Mouse (Mus musculus) limb, embryonic 14.5 days (tissue): Measurements from ENCODE around the gene Cldn7. TPM values are rescaled to one million over a fixed set of nuclear protein-coding genes. Genes with fewer than 3 reads are reported as not detected.
A peak's percentile ranks its signal among the peaks of the same experiment; 100 is the strongest.
"Not testable (repeated sequence)": the region's sequence is repeated elsewhere in the genome, so short reads cannot be mapped to it uniquely, and the experiment has no call there.

Source experiments
- ATAC-seq: fragments of 200-750 bp; cut with Nextera tagmentation; 2 replicates; pipeline ENCODE4 v1.8.0; 2017; ENCODE audit warnings: low read depth, moderate number of reproducible peaks, moderate TSS enrichment; ENCODE audit not compliant: low FRiP score
- DNase-seq: peaks from one replicate; pipeline ENCODE4 v3.0.0-alpha.2; 2015; ENCODE audit warnings: low spot score
- H3K27ac ChIP-seq: fragments of 300-500 bp; sonication (generic); replicated peaks from 2 replicates; pipeline ENCODE4 v1.5.1; 2014; ENCODE audit warnings: low read depth, mild to moderate bottlenecking, low read length, moderate library complexity, mixed read lengths
- H3K27me3 ChIP-seq: fragments of 300-500 bp; sonication (generic); 2 replicates; pipeline ENCODE4 v1.6.1; 2014; ENCODE audit warnings: low read length, mixed read lengths; ENCODE audit not compliant: control insufficient read depth, insufficient read depth
- H3K36me3 ChIP-seq: fragments of 300-500 bp; sonication (generic); 2 replicates; pipeline ENCODE4 v1.6.1; 2014; ENCODE audit warnings: mild to moderate bottlenecking, low read length, moderate library complexity, mixed read lengths; ENCODE audit not compliant: control insufficient read depth, insufficient read depth
- H3K4me1 ChIP-seq: fragments of 300-500 bp; sonication (generic); 2 replicates; pipeline ENCODE4 v1.6.1; 2014; ENCODE audit warnings: antibody characterized with exemption, low read length, mixed read lengths; ENCODE audit not compliant: control insufficient read depth, insufficient read depth
- H3K4me2 ChIP-seq: fragments of 300-500 bp; sonication (generic); replicated peaks from 2 replicates; pipeline ENCODE4 v1.6.1; 2014; ENCODE audit warnings: low read depth, mild to moderate bottlenecking, low read length, moderate library complexity; ENCODE audit not compliant: severe bottlenecking
- H3K4me3 ChIP-seq: fragments of 300-500 bp; sonication (generic); replicated peaks from 2 replicates; pipeline ENCODE4 v1.5.1; 2014; ENCODE audit warnings: low read length
- H3K9ac ChIP-seq: fragments of 300-500 bp; sonication (generic); 2 replicates; pipeline ENCODE4 v1.6.1; 2014; ENCODE audit warnings: mild to moderate bottlenecking, low read depth, low read length, moderate library complexity; ENCODE audit not compliant: severe bottlenecking
- H3K9me3 ChIP-seq: fragments of 300-500 bp; sonication (generic); 2 replicates; pipeline ENCODE4 v1.6.1; 2016; ENCODE audit warnings: low read length; ENCODE audit not compliant: control insufficient read depth
- POLR2A ChIP-seq: fragments of 200-500 bp; IDR thresholded peaks from 2 replicates; pipeline ENCODE4 v1.8.0; 2012; ENCODE audit warnings: inconsistent platforms, mild to moderate bottlenecking, moderate library complexity, borderline replicate concordance; ENCODE audit not compliant: insufficient read depth, insufficient read length; ENCODE audit errors: extremely low read depth
- WGBS: fragments of 180-500 bp; shearing (Covaris S2); extraction: QIAGEN DNeasy Blood & Tissue Kit; methylation state at CpG from one replicate; pipeline ENCODE4 v1.1.7; 2014; 5-methylcytosine and 5-hydroxymethylcytosine counted together
- polyA plus RNA-seq, 2 experiments: library from polyadenylated mRNA; depleted of rRNA in 1 of 2; stranded (reverse) in 1 of 2; unstranded in 1 of 2; fragments of >200 nt; fragmentation: Nextera tagmentation in 1 of 2; extraction: Ambion mirVana in 1 of 2; gene quantifications; 2 replicates each; pipeline versions ENCODE4 v1.2.1 to v1.2.3; 2012 to 2014

Gene Cldn7
- polyA plus RNA-seq (2012; rRNA removed) (6.3 and 8.7 TPM in 2 replicates), polyA plus RNA-seq (2014; fragmentation: Nextera tagmentation; extraction: Ambion mirVana) (6.1 and 7.6 TPM in 2 replicates)

- ATAC-seq (no peak), DNase-seq (no peak)
- 10% methylated on average over 24 of the region's 24 CpGs for WGBS
- Histone ChIP-seq H3K9ac (no peak within 1 kb of the TSS), H3K27me3 (peaks cover 68% of the 10 kb centered on the region), H3K4me3 (peak within 1 kb of the TSS; percentile 18), H3K4me1 (0 out of 2 replicates have a peak, but pooled peaks cover 3% of the 10 kb centered on the region), H3K27ac (no peak within 1 kb of the TSS), H3K36me3 (peaks cover 21% of the 10 kb centered on the region), H3K4me2 (peak within 1 kb of the TSS; percentile 28; the same call in 1 of the 2 replicates), H3K9me3 (no peaks in the 10 kb centered on the region)
- TF ChIP-seq POLR2A, result no peak
These were observed at the start of gene Cldn7 for GRCm38 (mm10) chr11:69964650-69965270. Cldn7 (plus strand) TSS chr11:69964779.

DNA sequence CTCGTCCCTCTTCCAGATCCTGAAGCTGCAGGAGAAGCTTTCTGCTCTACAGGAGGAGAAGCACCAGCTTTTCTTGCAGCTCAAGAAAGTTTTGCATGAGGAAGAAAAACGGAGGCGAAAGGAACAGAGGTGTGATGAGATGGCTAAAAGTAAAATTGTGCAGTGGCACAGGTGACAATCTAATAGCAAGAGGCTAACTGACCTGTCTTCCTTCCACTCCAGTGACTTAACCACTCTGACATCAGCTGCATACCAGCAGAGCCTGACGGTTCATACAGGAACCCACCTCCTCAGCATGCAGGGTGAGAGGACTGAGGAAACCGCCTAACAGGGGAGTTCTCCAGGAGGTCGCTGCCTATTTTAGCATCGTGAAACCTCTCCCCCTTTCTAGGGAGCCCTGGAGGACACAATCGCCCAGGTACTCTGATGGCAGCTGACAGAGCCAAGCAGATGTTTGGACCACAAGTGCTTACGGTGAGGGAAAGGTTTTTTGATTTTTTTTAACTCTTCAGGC lies 49.6 kb upstream of the Cldn7 start:
- no peak overlapping the region for H3K27ac ChIP-seq
- DNase-seq, result no peak
- no peaks in the 10 kb centered on the region for H3K9me3 ChIP-seq
- WGBS, result 27% methylated on average over 9 of the region's 9 CpGs
- no peak for ATAC-seq
- no peak for TF ChIP-seq POLR2A
- H3K9ac ChIP-seq, result peak overlapping the region; percentile 83; the same call in 1 of the 2 replicates
- peaks cover 21% of the 10 kb centered on the region for H3K4me1 ChIP-seq
- H3K4me3 ChIP-seq, result peak overlapping the region; percentile 83
- H3K4me2 ChIP-seq, result peak overlapping the region; percentile 90
- H3K36me3 ChIP-seq, result peaks cover 79% of the 10 kb centered on the region
- no peaks in the 10 kb centered on the region for H3K27me3 ChIP-seq

DNA sequence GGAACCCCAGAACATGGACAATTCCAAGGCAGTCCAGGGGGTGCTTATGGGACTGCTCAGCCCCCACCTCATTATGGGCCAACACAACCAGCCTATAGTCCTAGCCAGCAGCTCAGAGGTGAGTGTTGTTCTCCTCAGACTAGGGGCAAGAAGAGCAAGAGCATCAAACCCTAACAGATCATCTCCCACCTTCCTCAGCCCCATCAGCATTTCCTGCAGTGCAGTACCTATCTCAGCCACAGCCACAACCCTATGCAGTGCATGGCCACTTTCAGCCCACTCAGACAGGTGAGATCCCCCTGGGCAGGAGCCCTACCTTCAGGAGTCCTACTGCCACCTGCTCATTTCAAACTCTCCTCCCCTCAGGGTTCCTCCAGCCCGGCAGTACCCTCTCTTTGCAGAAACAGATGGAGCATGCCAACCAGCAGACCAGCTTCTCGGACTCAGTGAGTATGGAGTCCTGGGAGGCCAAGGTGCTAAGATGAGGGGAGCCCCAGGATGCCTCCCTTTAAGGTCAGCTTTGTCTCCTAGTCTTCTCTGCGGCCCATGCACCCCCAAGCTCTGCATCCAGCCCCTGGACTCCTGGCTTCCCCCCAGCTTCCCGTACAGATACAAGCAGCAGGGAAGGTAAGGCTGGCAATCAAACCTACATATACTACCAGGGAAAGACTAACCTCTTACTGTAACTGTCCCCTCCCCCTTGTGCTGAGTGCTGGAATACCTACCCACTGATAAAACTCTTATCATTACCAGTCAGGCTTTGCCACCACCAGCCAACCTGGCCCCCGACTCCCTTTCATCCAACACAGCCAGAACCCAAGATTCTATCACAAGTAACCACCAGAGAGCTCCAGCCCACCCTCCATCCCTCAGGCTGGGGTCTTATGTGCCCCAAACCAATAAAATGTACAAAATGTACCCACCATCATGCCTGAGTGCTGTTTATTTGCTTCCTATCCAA lies 48.6 kb upstream of the Cldn7 start:
- Histone ChIP-seq H3K4me3 (peak overlapping the region; percentile 83; the same call in 1 of the 2 replicates), H3K36me3 (peaks cover 69% of the 10 kb centered on the region), H3K4me1 (peaks cover 21% of the 10 kb centered on the region), H3K9me3 (no peaks in the 10 kb centered on the region), H3K9ac (peak overlapping the region; percentile 12), H3K27ac (no peak overlapping the region), H3K4me2 (no peak overlapping the region), H3K27me3 (no peaks in the 10 kb centered on the region)
- ATAC-seq (no peak), DNase-seq (no peak)
- no peak for TF ChIP-seq POLR2A
- 72% methylated on average over 5 of the region's 5 CpGs for WGBS

GRCm38 (mm10) chr11:69916652-69917378 lies 47.8 kb upstream of the Cldn7 start:
- not testable (repeated sequence) for H3K9ac ChIP-seq, ATAC-seq, H3K27ac ChIP-seq, H3K4me3 ChIP-seq, H3K9me3 ChIP-seq, H3K27me3 ChIP-seq, H3K4me2 ChIP-seq, DNase-seq
- Histone ChIP-seq H3K4me1 (peaks cover 21% of the 10 kb centered on the region), H3K36me3 (peaks cover 60% of the 10 kb centered on the region)
- 58% methylated on average over 7 of the region's 7 CpGs for WGBS
